Mouse (Mus musculus) heart, embryonic 11.5 days (tissue): ENCODE results near the gene Serinc4. TPM values are rescaled to one million over a fixed set of nuclear protein-coding genes. Genes with fewer than 3 reads are reported as not detected.

Experiments used
- ATAC-seq: fragments of 200-750 bp; cut with Nextera tagmentation; replicated peaks from 2 replicates; pipeline ENCODE4 v1.8.0; 2017; ENCODE audit warnings: moderate library complexity; ENCODE audit not compliant: insufficient number of reproducible peaks, low FRiP score, low TSS enrichment
- H3K27ac ChIP-seq: fragments of 300-500 bp; sonication (generic); 2 replicates; pipeline ENCODE4 v1.5.1; 2014; ENCODE audit warnings: mild to moderate bottlenecking, low read depth, low read length
- H3K27me3 ChIP-seq: fragments of 300-500 bp; sonication (generic); 2 replicates; pipeline ENCODE4 v1.6.1; 2014; ENCODE audit warnings: mild to moderate bottlenecking, low read length, mixed read lengths; ENCODE audit not compliant: control insufficient read depth, insufficient read depth
- H3K36me3 ChIP-seq: fragments of 300-500 bp; sonication (generic); 2 replicates; pipeline ENCODE4 v1.6.1; 2014; ENCODE audit warnings: mild to moderate bottlenecking, low read length, moderate library complexity, mixed read lengths; ENCODE audit not compliant: control insufficient read depth, insufficient read depth
- H3K4me1 ChIP-seq: fragments of 300-500 bp; sonication (generic); 2 replicates; pipeline ENCODE4 v1.6.1; 2014; ENCODE audit warnings: low read length; ENCODE audit not compliant: control insufficient read depth, insufficient read depth
- H3K4me2 ChIP-seq: fragments of 300-500 bp; sonication (generic); 2 replicates; pipeline ENCODE4 v1.6.1; 2014; ENCODE audit warnings: mild to moderate bottlenecking, moderate library complexity
- H3K4me3 ChIP-seq: fragments of 300-500 bp; sonication (generic); 2 replicates; pipeline ENCODE4 v1.5.1; 2014; ENCODE audit warnings: low read depth, low read length
- H3K9ac ChIP-seq: fragments of 300-500 bp; sonication (generic); 2 replicates; pipeline ENCODE4 v1.6.1; 2014; ENCODE audit warnings: mild to moderate bottlenecking, low read depth, low read length, moderate library complexity
- H3K9me3 ChIP-seq: fragments of 300-500 bp; sonication (generic); replicated peaks from 2 replicates; pipeline ENCODE4 v1.6.1; 2016; ENCODE audit warnings: low read length; ENCODE audit not compliant: control insufficient read depth
- WGBS: fragments of 180-500 bp; shearing (Covaris S2); extraction: QIAGEN DNeasy Blood & Tissue Kit; methylation state at CpG from one replicate; pipeline ENCODE4 v1.1.7; 2014; ENCODE audit not compliant: insufficient replicate concordance; 5-methylcytosine and 5-hydroxymethylcytosine counted together
- polyA plus RNA-seq: library from polyadenylated mRNA; unstranded; fragments of >200 nt; fragmentation: Nextera tagmentation; extraction: Ambion mirVana; gene quantifications from 2 replicates; pipeline ENCODE4 v1.2.1, GENCODE M21; 2014

Gene Serinc4
- polyA plus RNA-seq, 1 experiment from 2014 or later: 0.07 TPM

DNA sequence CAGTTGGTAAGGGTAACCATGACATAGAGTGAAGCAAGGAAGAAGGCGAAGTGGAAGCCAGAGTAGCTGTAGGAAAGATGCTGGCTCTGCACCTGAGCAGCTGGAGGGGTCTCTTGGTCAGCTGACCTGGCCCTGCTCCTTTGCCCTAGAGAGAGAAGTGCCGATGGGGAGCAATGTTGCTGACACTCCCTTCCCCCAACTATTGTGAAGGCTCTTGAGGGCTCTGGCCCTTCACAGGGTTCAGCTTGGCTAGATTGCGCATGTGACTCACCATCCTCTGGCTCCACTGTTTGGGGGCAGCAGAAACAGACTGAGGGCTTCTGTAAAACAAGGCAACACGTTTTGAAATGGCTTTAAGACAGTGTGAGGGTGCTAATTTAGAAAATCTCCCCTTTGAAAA is 4.2 kb downstream of the Serinc4 start:
- H3K4me2 ChIP-seq: no peak overlapping the region
- no peak for ATAC-seq
- no peaks in the 10 kb centered on the region for H3K27me3 ChIP-seq
- no peak overlapping the region for H3K9ac ChIP-seq
- peak overlapping the region; percentile 84; the same call in 1 of the 2 replicates for H3K27ac ChIP-seq
- no peak overlapping the region for H3K4me3 ChIP-seq
- peaks cover 23% of the 10 kb centered on the region for H3K4me1 ChIP-seq
- peaks cover 11% of the 10 kb centered on the region; the same call in 1 of the 2 replicates for H3K36me3 ChIP-seq
- WGBS: 58% methylated on average over 4 of the region's 4 CpGs
- no peaks in the 10 kb centered on the region for H3K9me3 ChIP-seq

DNA sequence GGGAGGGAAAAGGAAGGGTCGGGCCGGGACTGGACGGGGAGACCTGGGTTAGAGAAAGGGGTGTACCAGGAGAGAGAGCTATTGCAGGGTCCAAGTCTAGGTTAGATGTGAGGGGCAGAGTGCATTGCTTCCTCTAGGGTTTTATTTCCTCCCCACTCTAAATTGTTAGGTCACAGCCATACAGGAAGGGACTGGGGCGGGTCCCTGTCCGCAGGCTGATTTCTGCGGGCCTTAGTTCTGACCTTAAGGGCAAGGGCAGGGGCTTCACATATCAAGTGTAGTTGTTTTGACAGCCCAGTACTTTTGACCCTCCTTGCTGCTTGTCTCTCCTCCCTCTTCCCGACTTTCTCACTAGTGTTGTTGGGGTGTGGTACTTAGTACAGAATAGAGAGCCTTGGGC is 6.5 kb downstream of the Serinc4 start:
- peak overlapping the region; percentile 91 for H3K27ac ChIP-seq
- no peaks in the 10 kb centered on the region for H3K9me3 ChIP-seq
- no peaks in the 10 kb centered on the region for H3K27me3 ChIP-seq
- peak overlapping the region; percentile 96 for H3K4me2 ChIP-seq
- peak overlapping the region; percentile 100 for H3K4me3 ChIP-seq
- 3% methylated on average over 7 of the region's 7 CpGs for WGBS
- peak overlapping the region; percentile 99 for H3K9ac ChIP-seq
- H3K4me1 ChIP-seq: peaks cover 23% of the 10 kb centered on the region
- H3K36me3 ChIP-seq: peaks cover 11% of the 10 kb centered on the region; the same call in 1 of the 2 replicates
- no peak for ATAC-seq

DNA sequence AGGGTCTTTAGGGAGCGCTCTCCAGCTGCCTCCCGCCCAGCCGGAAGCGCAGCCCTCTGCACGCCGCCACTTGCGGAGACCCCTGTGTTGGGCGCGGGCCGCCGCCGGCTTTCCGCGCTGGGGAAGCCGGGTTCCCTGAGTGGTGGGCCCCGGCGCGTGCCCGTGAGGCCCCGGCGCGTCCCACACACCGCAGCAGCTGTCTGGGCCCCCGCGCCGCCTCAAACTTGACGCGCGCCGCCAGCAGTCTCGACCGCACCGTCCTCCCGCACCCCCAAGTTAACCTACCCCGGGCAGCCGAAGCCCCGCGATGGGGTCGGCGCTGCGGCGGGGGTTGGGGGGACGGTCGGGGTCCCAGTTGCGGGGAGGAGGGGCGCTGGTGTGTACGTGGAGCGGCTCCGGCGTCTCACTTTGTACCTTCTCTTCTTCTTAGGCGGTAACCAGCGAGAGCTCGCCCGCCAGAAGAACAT is 7.0 kb downstream of the Serinc4 start:
- under 1% methylated on average over 53 of the region's 54 CpGs for WGBS
- Histone ChIP-seq H3K9ac (peak overlapping the region; percentile 99), H3K27me3 (no peaks in the 10 kb centered on the region), H3K4me3 (peak overlapping the region; percentile 100), H3K4me2 (peak overlapping the region; percentile 96), H3K9me3 (no peaks in the 10 kb centered on the region), H3K27ac (peak overlapping the region; percentile 91), H3K36me3 (peaks cover 11% of the 10 kb centered on the region; the same call in 1 of the 2 replicates), H3K4me1 (peaks cover 23% of the 10 kb centered on the region)
- ATAC-seq: peak; percentile 23

DNA sequence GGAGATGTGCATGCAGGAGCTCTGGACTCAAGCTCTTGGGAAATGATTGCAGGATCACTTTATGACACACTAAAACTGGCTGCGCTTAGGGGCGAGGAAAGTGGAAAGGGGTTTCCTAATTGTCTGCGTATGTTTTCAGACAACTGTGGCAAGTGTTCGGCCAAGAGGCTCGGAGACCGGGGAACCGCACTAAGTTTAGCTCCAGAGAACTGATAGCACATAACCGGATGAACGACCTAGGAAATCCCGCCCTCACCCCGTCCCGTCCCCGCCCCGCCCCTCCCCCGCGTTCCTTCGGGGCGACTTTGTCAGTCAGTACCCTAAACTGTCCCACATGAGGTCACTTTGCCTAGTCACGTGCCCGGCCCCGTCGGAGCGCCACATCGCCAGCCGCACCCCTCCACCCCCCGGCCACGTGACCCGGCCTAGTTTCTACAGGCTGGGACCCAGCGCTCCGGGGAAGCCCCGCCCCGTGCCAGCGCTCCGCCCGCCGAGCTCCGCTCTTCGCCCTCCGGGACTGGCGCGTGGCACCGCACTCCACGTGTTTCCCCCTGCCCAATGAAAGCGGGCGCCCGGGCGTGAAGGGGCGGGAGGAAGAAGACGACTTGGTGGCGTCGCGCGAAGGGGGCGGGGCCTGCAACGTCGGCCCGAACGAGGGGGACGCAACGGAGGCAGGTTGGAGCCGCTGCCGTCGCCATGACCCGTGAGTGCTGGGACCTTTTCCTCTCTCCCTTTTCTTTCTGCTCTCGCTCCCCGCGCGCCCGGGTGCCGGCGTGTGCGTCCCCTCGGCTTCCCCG is 7.6 kb downstream of the Serinc4 start, which contains the start of gene Serf2:
Serf2 (plus strand) TSS at position 457 of the 797 bp plus-strand sequence.
- peaks cover 9% of the 10 kb centered on the region; the same call in 1 of the 2 replicates for H3K36me3 ChIP-seq
- H3K9me3 ChIP-seq: no peaks in the 10 kb centered on the region
- peak within 1 kb of the TSS; percentile 91 for H3K27ac ChIP-seq
- H3K27me3 ChIP-seq: no peaks in the 10 kb centered on the region
- peak within 1 kb of the TSS; percentile 99 for H3K9ac ChIP-seq
- peaks cover 23% of the 10 kb centered on the region for H3K4me1 ChIP-seq
- WGBS: under 1% methylated on average over 70 of the region's 74 CpGs
- peak within 1 kb of the TSS; percentile 96 for H3K4me2 ChIP-seq
- peak; percentile 98 for ATAC-seq
- peak within 1 kb of the TSS; percentile 100 for H3K4me3 ChIP-seq

DNA sequence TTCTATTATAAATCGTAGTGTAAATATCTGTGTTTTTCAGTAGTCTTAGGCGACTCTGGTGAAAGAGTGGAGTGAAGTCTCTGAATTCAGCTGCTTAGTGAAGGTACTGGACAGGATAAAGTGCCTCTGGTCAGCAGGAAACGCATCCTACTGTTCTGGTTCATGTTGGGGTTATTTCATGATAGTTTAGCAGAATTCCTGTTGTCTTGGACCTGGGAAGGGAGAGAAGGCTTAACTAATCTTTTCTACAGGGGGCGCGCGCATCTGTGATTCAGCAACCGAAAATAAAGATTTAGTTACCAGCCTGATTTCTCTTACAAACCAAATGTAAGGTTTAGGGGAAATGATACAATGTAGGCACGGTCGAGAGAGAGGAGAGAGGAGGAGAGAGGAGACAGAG is 8.4 kb downstream of the Serinc4 start:
- H3K4me2 ChIP-seq: peak overlapping the region; percentile 69
- H3K4me1 ChIP-seq: peaks cover 20% of the 10 kb centered on the region
- peak overlapping the region; percentile 91 for H3K27ac ChIP-seq
- no peak for ATAC-seq
- peaks cover 4% of the 10 kb centered on the region; the same call in 1 of the 2 replicates for H3K36me3 ChIP-seq
- H3K9me3 ChIP-seq: no peaks in the 10 kb centered on the region
- WGBS: 14% methylated on average over 9 of the region's 9 CpGs
- no peaks in the 10 kb centered on the region for H3K27me3 ChIP-seq
- H3K4me3 ChIP-seq: peak overlapping the region; percentile 100
- H3K9ac ChIP-seq: peak overlapping the region; percentile 64

DNA sequence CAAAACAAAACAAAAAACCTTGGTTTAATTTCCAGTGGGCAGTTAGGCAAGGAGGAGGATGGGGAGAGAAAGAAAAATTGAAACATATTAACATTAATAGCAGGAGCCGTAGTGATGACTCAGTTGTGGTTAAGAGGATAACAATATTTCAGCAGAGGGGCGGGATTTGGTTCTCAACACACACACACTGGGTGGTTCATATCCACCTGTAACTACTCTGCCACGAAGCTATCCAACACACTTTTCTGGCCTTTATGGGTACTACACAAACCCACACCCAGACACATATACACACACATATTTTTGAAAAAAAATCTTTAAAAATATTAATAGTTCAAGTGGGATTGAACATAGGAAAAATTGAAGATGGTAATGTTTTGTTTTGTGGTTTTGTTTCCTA is 9.6 kb downstream of the Serinc4 start:
- H3K27ac ChIP-seq: no peak overlapping the region
- ATAC-seq: no peak
- no peak overlapping the region for H3K4me3 ChIP-seq
- H3K9ac ChIP-seq: no peak overlapping the region
- H3K4me1 ChIP-seq: peaks cover 19% of the 10 kb centered on the region
- peaks cover 3% of the 10 kb centered on the region; the same call in 1 of the 2 replicates for H3K36me3 ChIP-seq
- no peaks in the 10 kb centered on the region for H3K27me3 ChIP-seq
- H3K4me2 ChIP-seq: no peak overlapping the region
- no peaks in the 10 kb centered on the region for H3K9me3 ChIP-seq
- 86% methylated on average over 3 of the region's 3 CpGs for WGBS

DNA sequence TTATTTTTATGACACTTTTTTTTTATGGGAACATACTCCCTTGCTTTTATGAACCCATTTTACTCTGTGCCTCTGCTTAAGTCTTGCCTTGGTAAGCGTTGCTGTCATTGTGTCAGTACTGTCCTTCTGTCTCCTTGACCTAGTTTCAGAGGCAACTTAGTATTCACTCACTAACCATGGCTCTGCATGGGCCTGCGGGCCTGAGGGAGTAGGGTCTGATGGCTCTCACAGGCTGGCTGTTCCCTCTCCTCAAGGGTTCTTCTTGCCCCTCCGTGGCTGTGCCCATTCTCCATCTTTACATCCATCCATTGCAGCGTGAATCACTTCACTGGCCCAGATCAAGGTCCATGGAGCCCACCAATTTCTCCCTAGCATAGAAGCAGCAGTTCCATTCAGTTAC is 10.1 kb downstream of the Serinc4 start:
- 74% methylated on average over 4 of the region's 4 CpGs for WGBS
- Histone ChIP-seq H3K27ac (no peak overlapping the region), H3K4me3 (no peak overlapping the region), H3K4me2 (no peak overlapping the region), H3K27me3 (no peaks in the 10 kb centered on the region), H3K9me3 (no peaks in the 10 kb centered on the region), H3K9ac (no peak overlapping the region), H3K4me1 (peaks cover 18% of the 10 kb centered on the region), H3K36me3 (peaks cover 2% of the 10 kb centered on the region; the same call in 1 of the 2 replicates)
- ATAC-seq: no peak

DNA sequence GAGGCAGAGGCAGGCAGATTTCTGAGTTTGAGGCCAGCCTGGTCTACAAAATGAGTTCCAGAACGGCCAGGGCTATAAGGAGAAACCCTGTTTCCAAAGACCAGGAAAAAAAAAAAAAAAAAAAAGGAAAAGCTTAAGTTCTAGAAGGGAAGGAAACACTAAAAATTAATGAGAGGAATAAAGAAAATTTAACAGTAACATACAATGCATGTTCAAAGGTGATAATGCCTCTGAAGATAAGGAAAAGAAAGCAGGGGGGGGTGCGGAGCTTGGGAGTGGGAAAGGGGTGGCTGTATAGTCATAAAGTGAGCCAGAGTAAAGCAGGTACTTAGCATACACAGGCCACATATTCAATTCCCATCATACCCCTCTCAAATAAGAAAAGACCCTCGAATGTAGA is 11.5 kb downstream of the Serinc4 start:
- Histone ChIP-seq H3K36me3 (no peaks in the 10 kb centered on the region), H3K9me3 (no peaks in the 10 kb centered on the region), H3K27me3 (no peaks in the 10 kb centered on the region), H3K4me3 (no peak overlapping the region), H3K4me2 (no peak overlapping the region), H3K27ac (no peak overlapping the region), H3K9ac (no peak overlapping the region), H3K4me1 (peaks cover 11% of the 10 kb centered on the region)
- ATAC-seq: no peak
- 73% methylated on average over 3 of the region's 3 CpGs for WGBS
